Mouse (Mus musculus) embryonic facial prominence, embryonic 11.5 days (tissue): ENCODE data around the gene Mapt. TPM values are rescaled to one million over a fixed set of nuclear protein-coding genes. Genes with fewer than 3 reads are reported as not detected.
A peak's percentile ranks its signal among the peaks of the same experiment; 100 is the strongest.

Experiments used
- ATAC-seq: fragments of 200-750 bp; cut with Nextera tagmentation; replicated peaks from 2 replicates; pipeline ENCODE4 v1.8.0; 2017; ENCODE audit warnings: low read depth; ENCODE audit not compliant: insufficient number of reproducible peaks, low FRiP score, low TSS enrichment
- DNase-seq: peaks from one replicate; pipeline ENCODE4 v3.0.0-alpha.2; 2015; ENCODE audit warnings: low spot score
- H3K27ac ChIP-seq: fragments of 300-500 bp; sonication (generic); replicated peaks from 2 replicates; pipeline ENCODE4 v1.5.1; 2014; ENCODE audit warnings: mild to moderate bottlenecking, low read depth, low read length, control low read depth
- H3K27me3 ChIP-seq: fragments of 300-500 bp; sonication (generic); 2 replicates; pipeline ENCODE4 v1.6.1; 2014; ENCODE audit warnings: mild to moderate bottlenecking, low read length, moderate library complexity, mixed read lengths; ENCODE audit not compliant: control insufficient read depth, insufficient read depth
- H3K36me3 ChIP-seq: fragments of 300-500 bp; sonication (generic); replicated peaks from 2 replicates; pipeline ENCODE4 v1.6.1; 2014; ENCODE audit warnings: low read depth, mild to moderate bottlenecking, low read length, moderate library complexity, mixed read lengths; ENCODE audit not compliant: control insufficient read depth, insufficient read depth
- H3K4me1 ChIP-seq: fragments of 300-500 bp; sonication (generic); 2 replicates; pipeline ENCODE4 v1.6.1; 2014; ENCODE audit warnings: low read length, mixed read lengths; ENCODE audit not compliant: control insufficient read depth, insufficient read depth
- H3K4me2 ChIP-seq: fragments of 300-500 bp; sonication (generic); 2 replicates; pipeline ENCODE4 v1.6.1; 2014; ENCODE audit warnings: low read depth, mild to moderate bottlenecking, control low read depth, low read length, moderate library complexity
- H3K4me3 ChIP-seq: fragments of 300-500 bp; sonication (generic); 2 replicates; pipeline ENCODE4 v1.5.1; 2014; ENCODE audit warnings: low read depth, low read length, control low read depth
- H3K9ac ChIP-seq: fragments of 300-500 bp; sonication (generic); replicated peaks from 2 replicates; pipeline ENCODE4 v1.6.1; 2014; ENCODE audit warnings: mild to moderate bottlenecking, control low read depth, low read length
- H3K9me3 ChIP-seq: fragments of 300-500 bp; sonication (generic); replicated peaks from 2 replicates; pipeline ENCODE4 v1.6.1; 2016; ENCODE audit warnings: mild to moderate bottlenecking, low read length, inconsistent platforms, mixed read lengths; ENCODE audit not compliant: control insufficient read depth
- WGBS: fragments of 180-500 bp; shearing (Covaris S2); extraction: QIAGEN DNeasy Blood & Tissue Kit; methylation state at CpG from one replicate; pipeline ENCODE4 v1.1.7; 2014; 5-methylcytosine and 5-hydroxymethylcytosine counted together
- polyA plus RNA-seq: library from polyadenylated mRNA; unstranded; fragments of >200 nt; fragmentation: Nextera tagmentation; extraction: Ambion mirVana; gene quantifications from 2 replicates; pipeline ENCODE4 v1.2.1, GENCODE M21; 2014

The Mapt gene
- polyA plus RNA-seq, 1 experiment from 2014 or later, result 18.2 TPM

DNA sequence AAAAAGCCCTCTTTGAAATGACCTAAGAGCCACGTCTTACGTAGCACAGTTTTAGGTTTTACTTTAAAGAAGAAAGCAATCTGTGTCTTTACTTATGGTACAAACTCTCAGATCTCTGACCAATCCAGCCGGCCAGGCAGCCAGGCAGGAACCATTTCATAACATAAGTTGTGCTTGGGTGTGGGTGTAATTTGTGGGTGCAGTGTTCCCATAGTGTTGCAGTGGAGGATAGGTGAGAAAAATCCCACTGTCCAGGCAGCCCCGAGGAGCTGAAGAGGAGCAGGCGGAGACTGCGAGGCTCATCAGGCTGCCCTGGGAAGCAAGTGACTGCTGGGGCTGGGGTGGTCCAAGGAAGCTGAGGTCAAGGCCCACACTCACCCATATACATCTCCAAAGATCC lies 19.9 kb downstream of the Mapt start:
- 85% methylated on average over 6 of the region's 6 CpGs for WGBS
- Histone ChIP-seq H3K27me3 (no peaks in the 10 kb centered on the region), H3K9ac (no peak overlapping the region), H3K27ac (no peak overlapping the region), H3K4me3 (no peak overlapping the region), H3K9me3 (no peaks in the 10 kb centered on the region), H3K36me3 (no peaks in the 10 kb centered on the region), H3K4me1 (no peaks in the 10 kb centered on the region; the same call in 1 of the 2 replicates), H3K4me2 (no peak overlapping the region)
- no peak for DNase-seq
- no peak for ATAC-seq

GRCm38 (mm10) chr11:104252094-104252493 lies 20.9 kb downstream of the Mapt start:
- H3K9me3 ChIP-seq, result no peaks in the 10 kb centered on the region
- H3K27ac ChIP-seq, result no peak overlapping the region
- WGBS, result 71% methylated on average over 3 of the region's 3 CpGs
- no peaks in the 10 kb centered on the region for H3K27me3 ChIP-seq
- H3K9ac ChIP-seq, result no peak overlapping the region
- H3K36me3 ChIP-seq, result no peaks in the 10 kb centered on the region
- DNase-seq, result no peak
- no peak overlapping the region for H3K4me3 ChIP-seq
- no peaks in the 10 kb centered on the region for H3K4me1 ChIP-seq
- ATAC-seq, result no peak
- no peak overlapping the region for H3K4me2 ChIP-seq

GRCm38 (mm10) chr11:104254408-104255039 lies 23.3 kb downstream of the Mapt start:
- no peaks in the 10 kb centered on the region for H3K4me1 ChIP-seq
- DNase-seq (no peak), ATAC-seq (no peak)
- H3K27ac ChIP-seq, result no peak overlapping the region
- no peaks in the 10 kb centered on the region for H3K27me3 ChIP-seq
- no peaks in the 10 kb centered on the region for H3K36me3 ChIP-seq
- no peak overlapping the region for H3K4me3 ChIP-seq
- no peaks in the 10 kb centered on the region for H3K9me3 ChIP-seq
- 89% methylated on average over 10 of the region's 10 CpGs for WGBS
- no peak overlapping the region for H3K9ac ChIP-seq
- no peak overlapping the region for H3K4me2 ChIP-seq

GRCm38 (mm10) chr11:104256179-104256578 lies 25.0 kb downstream of the Mapt start:
- Histone ChIP-seq H3K9me3 (no peaks in the 10 kb centered on the region), H3K27ac (no peak overlapping the region), H3K36me3 (no peaks in the 10 kb centered on the region), H3K27me3 (no peaks in the 10 kb centered on the region), H3K4me1 (no peaks in the 10 kb centered on the region), H3K4me2 (no peak overlapping the region), H3K9ac (no peak overlapping the region), H3K4me3 (no peak overlapping the region)
- ATAC-seq (no peak), DNase-seq (no peak)
- WGBS, result 84% methylated on average over 2 of the region's 2 CpGs

DNA sequence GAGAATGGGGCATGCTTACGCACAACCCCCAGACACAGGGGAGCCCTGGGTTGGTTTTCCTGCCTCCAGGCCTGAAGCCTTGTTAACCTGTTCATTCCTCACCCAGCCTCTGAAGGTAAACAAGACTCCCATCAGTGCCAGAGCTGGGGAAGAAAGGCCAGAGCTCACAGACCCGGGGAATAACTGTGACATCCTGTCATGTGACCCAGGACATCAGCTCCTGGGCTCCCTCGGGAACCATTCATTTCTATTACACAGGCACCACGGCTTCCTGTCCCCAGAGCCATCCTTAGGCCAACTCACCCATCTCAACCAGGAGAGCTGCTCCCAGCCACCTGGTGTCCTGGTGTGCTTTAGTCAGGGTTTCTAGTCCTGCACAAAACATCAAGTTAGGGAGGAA lies 27.8 kb downstream of the Mapt start:
- H3K4me1 ChIP-seq, result no peaks in the 10 kb centered on the region
- no peaks in the 10 kb centered on the region for H3K27me3 ChIP-seq
- no peaks in the 10 kb centered on the region for H3K9me3 ChIP-seq
- no peak overlapping the region for H3K27ac ChIP-seq
- no peaks in the 10 kb centered on the region for H3K36me3 ChIP-seq
- H3K9ac ChIP-seq, result peak overlapping the region; percentile 25; the same call in 1 of the 2 replicates
- DNase-seq (no peak), ATAC-seq (no peak)
- 25% methylated on average over 4 of the region's 4 CpGs for WGBS
- H3K4me2 ChIP-seq, result no peak overlapping the region
- H3K4me3 ChIP-seq, result no peak overlapping the region

GRCm38 (mm10) chr11:104264683-104265082 lies 33.5 kb downstream of the Mapt start:
- 81% methylated on average over 6 of the region's 6 CpGs for WGBS
- no peak overlapping the region for H3K4me2 ChIP-seq
- DNase-seq, result no peak
- H3K27me3 ChIP-seq, result no peaks in the 10 kb centered on the region
- H3K4me1 ChIP-seq, result no peaks in the 10 kb centered on the region
- no peak overlapping the region for H3K9ac ChIP-seq
- H3K4me3 ChIP-seq, result no peak overlapping the region
- no peak for ATAC-seq
- H3K27ac ChIP-seq, result no peak overlapping the region
- no peaks in the 10 kb centered on the region for H3K9me3 ChIP-seq
- H3K36me3 ChIP-seq, result no peaks in the 10 kb centered on the region

- H3K4me3 ChIP-seq, result no peak overlapping the region
- H3K27me3 ChIP-seq, result no peaks in the 10 kb centered on the region
- no peaks in the 10 kb centered on the region for H3K36me3 ChIP-seq
- no peaks in the 10 kb centered on the region for H3K4me1 ChIP-seq
- H3K9ac ChIP-seq, result no peak overlapping the region
- no peak overlapping the region for H3K27ac ChIP-seq
- no peak for ATAC-seq
- no peaks in the 10 kb centered on the region for H3K9me3 ChIP-seq
- DNase-seq, result no peak
- no peak overlapping the region for H3K4me2 ChIP-seq
These were observed 34.5 kb downstream of the Mapt start for GRCm38 (mm10) chr11:104265669-104266068.

- 79% methylated on average over 11 of the region's 11 CpGs for WGBS
- H3K9me3 ChIP-seq, result no peaks in the 10 kb centered on the region
These were observed 36.2 kb downstream of the Mapt start for GRCm38 (mm10) chr11:104267380-104267779.

More at GRCm38 (mm10) chr11:104267380-104267779, 36.2 kb downstream of the Mapt start:
- no peaks in the 10 kb centered on the region for H3K27me3 ChIP-seq
- no peak for DNase-seq
- ATAC-seq, result no peak
- H3K4me2 ChIP-seq, result no peak overlapping the region
- H3K4me3 ChIP-seq, result no peak overlapping the region
- H3K27ac ChIP-seq, result no peak overlapping the region
- no peaks in the 10 kb centered on the region for H3K4me1 ChIP-seq
- H3K9ac ChIP-seq, result no peak overlapping the region
- H3K36me3 ChIP-seq, result no peaks in the 10 kb centered on the region
